Mouse (Mus musculus) retina, postnatal 1 day (tissue): Measurements from ENCODE around the gene Slamf9.

Experiments
- DNase-seq: peaks from one replicate; pipeline ENCODE4 v3.0.0-alpha.2; 2012

The Slamf9 gene

DNA sequence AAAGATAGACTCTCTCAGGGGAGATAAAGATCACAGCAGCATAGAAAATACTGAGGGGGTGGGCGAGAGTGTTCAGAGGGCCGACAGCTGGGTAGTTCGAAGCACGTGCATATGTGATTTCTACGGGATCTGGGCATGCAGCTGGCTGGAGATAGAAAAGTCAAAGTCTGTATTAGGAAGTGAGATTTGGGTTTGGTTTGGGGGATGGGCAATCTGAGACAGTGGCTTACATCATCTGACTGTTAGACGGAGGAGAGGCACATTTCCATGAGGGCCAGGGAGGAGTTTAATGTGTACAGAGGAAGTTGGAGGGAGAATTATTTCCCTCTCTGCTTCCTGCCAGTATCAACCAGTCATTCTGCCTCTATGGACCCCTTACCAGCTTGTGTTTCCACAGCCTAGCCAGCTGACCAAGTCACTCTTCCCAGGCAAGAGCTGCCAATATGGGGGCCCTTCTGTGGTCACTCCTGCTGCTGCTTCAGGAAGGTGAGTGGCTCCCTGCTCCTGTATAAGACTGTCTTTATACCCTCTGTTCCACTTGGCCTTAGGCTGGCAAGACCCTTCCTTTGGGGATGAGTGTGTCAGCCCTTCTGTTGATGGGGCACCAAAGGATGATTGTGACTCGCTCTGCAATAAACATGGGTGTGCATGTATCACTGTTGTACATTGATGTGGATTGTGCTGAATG lies at the start of gene Slamf9:
Slamf9 (plus strand) TSS at position 305 of the 688 bp plus-strand sequence.
- DNase-seq = no peak

DNA sequence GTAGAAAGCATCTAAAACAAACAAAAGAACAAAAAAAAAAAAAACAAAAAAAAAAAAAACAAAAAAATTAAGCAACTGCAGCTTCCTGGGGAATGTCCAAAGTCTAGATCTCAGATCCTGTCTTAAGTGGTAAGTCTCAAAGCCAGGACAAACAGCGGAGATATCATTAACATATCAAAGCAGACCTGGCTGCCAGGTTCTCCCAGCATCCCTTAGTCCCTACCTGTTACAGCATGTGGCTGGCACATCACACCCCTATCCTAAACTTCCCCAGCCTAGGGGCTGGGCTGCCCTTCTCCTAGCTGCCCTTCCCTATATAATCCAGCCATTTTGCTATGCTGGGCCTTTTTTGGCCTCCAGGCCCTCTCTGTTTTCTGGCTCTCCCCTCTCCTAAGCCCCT lies 48.7 kb upstream of the Slamf9 start:
- no peak for DNase-seq

DNA sequence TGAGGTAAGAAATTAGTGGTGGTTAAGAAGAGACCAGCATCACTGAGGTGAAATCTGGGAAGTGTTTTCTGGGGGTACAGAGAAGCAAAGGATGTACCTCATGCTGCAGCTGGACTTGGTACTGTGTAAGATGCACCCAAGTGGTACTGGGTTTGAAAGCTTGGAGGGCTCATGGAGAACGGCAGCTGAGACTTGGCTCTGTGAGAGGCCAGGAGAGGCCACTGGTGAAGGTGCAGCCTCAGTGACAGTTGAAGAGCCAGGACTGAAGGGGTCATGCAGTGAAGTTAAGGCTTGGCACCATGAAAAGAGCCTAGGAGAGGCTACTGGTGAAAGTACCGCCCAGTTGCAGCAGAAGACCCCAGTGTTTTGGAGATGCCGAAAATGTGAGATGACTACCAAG lies 47.3 kb upstream of the Slamf9 start:
- no peak for DNase-seq

- DNase-seq = no peak
These were observed 46.5 kb upstream of the Slamf9 start for GRCm38 (mm10) chr1:172428614-172429013.

- DNase-seq = no peak
These were observed 44.4 kb upstream of the Slamf9 start for GRCm38 (mm10) chr1:172430731-172431220.

DNA sequence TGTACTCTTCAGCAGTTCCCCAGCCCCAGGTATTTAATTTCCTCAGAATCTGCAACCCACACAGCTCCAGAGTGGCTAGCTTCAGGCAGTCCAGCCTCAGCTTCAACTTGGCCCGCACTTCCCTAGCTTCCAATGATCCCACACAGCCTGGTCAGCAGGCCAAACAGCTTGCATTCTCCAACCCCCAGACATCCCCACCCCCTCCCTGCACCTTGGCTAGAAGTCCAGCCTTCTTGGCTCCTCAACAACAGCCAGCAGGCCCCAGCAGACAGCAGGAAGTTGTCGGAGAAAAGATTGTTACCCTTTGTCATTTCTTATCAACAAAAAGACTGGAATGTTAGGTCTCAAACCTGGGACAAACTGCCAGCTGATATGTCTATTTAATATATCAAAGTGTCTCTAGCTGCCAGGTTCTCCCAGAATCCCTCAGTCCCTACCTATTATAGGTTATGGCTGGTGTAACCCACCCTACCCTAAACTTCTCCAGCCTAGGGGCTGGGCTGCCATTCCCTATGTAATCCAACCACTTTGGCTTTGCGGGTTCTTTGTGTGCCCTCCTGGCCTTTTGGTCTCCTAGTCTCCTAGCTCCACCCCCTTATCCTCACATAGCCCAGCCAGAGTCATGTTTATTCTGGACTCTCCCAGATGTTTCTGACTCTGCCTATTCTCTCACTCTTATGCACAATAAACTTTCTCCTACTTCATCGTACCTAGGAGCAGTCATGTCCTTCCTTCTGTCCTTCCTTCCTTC lies 43.1 kb upstream of the Slamf9 start:
- no peak for DNase-seq

DNA sequence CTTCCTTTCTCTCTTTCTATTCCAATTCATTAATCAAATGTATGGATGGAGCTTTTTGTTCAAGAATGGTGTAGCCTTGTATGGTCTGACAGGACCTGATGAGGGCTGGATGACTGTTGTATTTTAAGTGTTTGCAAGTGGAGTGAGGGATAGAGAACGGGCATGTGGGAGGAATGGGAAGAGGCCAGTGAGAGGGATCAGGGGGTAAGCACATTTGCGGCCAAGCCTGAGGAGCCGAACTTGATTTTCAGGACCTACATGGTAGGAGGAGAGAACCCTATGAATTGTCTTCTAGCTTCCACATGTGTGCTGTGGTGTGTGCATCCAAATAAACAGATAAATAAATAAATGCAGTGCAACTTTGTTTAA lies 42.6 kb upstream of the Slamf9 start:
- DNase-seq = no peak

- no peak for DNase-seq
These were observed 41.9 kb upstream of the Slamf9 start for GRCm38 (mm10) chr1:172433012-172433850.

GRCm38 (mm10) chr1:172433851-172434165 lies 41.4 kb upstream of the Slamf9 start:
- DNase-seq = no peak

- DNase-seq = peak; percentile 28
These were observed 38.4 kb upstream of the Slamf9 start for GRCm38 (mm10) chr1:172436785-172437184.

DNA sequence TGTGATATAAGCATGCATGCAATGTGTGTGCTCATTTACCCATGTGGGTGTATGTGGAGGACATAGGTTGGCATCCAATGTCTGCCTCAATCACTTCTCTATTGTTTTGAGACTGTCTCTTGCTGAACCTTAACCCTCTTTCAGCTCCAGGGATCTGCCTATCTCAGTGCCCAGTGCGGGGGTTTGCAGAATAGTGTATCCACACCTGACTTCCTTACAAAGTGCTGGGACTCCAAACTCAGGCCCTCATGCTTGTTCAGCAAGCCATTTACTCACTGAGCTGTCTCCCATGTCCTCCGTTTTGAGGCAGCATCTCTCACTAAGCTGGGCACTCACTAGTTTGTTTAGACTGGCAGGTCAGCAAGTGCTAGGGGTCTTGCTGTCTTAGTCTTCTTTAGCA lies 36.5 kb upstream of the Slamf9 start:
- DNase-seq = no peak

- DNase-seq = no peak
These were observed 34.6 kb upstream of the Slamf9 start for GRCm38 (mm10) chr1:172440521-172440920.

DNA sequence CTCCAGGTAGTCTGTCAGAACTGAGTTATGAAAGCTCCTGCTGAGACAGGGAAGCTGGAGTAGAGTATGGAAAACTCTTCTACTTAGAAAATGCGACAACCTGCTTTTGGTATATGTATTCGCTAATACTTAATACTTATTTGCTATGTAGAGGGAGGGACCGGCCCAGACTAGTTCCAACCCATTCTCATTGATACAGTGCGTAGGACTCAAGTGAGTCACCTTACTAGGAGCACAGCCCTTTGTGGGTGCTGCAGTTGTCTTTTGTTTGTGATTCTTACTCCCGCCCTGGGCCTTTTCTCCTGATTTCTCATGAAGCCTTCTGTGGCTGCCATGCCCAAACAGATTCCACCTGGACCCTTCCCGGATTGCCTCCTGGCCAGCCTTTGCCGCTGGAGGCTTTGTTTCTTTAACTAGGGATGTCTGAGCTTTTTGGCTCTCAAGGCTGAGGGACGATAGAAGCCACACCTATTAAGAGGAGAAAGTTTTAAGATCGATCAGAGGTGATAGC lies 33.2 kb upstream of the Slamf9 start:
- DNase-seq = no peak

- DNase-seq = no peak
These were observed 24.9 kb upstream of the Slamf9 start for GRCm38 (mm10) chr1:172450226-172450625.

GRCm38 (mm10) chr1:172450848-172451470 lies 24.2 kb upstream of the Slamf9 start:
- no peak for DNase-seq

GRCm38 (mm10) chr1:172452911-172453310 lies 22.2 kb upstream of the Slamf9 start:
- no peak for DNase-seq

DNA sequence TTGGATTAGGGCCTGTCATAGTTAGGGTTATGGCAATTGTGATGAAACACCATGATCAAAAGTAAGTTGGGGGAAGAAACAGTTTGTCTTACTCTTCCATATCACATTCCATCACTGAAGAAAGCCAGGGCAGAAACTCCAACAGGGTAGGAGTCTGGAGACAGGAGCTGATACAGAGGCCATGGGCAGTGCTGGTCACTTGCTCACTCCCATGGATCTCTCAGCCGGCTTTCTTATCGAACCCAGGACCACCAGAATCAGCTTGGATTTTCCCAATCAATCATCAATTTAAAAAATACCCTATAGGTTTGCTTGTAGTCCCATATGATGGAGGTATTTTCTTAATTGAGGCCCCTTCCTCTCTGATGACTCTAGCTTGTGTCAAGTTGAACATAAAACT lies 21.3 kb upstream of the Slamf9 start:
- no peak for DNase-seq

- DNase-seq = no peak
These were observed 19.7 kb upstream of the Slamf9 start for GRCm38 (mm10) chr1:172455416-172455815.

- no peak for DNase-seq
These were observed 19.0 kb upstream of the Slamf9 start for GRCm38 (mm10) chr1:172456001-172456677.

GRCm38 (mm10) chr1:172457196-172457595 lies 18.0 kb upstream of the Slamf9 start:
- DNase-seq = no peak

GRCm38 (mm10) chr1:172458041-172458440 lies 17.1 kb upstream of the Slamf9 start:
- DNase-seq = no peak

DNA sequence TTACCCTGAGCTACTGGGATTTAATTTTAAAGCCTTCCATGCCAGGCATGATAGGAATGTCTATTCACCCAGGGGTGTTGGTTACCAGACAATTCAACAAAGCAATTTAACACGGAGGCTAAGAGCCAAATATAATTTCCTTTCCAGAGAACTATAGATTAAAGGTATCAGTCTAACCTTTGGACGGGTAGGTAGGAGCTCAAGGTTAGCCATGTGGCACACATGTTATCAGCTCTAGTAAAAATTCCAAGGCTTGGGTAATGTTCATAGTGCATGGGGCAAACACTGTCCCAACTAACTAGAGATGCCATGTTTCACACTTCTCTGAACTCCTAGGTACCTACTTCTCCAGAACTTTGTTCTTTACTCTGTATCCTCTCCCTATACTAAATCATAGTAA lies 13.6 kb upstream of the Slamf9 start:
- no peak for DNase-seq
